Mouse (Mus musculus): ENCODE data around the gene Aif1. TPM values are rescaled to one million over a fixed set of nuclear protein-coding genes. Genes with fewer than 3 reads are reported as not detected.

Gene Aif1
- 5.4 and 8.9 TPM in 2 replicates for polyA plus RNA-seq (2012; rRNA removed)

DNA sequence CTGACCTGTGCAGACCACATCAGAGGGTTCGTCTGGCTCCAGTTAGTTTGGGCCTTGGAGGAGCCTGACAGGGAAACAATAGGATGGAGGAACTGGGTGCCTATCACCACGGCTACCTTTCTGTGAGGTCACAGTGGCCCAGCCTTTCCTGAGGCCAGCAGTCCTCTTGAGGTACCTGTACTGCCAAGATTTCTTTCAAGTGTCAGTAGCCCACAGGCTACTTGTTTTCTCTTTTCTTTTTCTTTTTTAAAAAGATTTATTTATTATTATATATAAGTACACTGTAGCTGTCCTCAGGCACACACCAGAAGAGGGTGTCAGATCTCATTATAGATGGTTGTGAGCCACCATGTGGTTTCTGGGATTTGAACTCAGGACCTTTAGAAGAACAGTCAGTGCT, at the start of gene Aif1:
TSS of gene Aif1 (minus strand) at position 101 of the 400 bp plus-strand sequence.
- peaks cover 33% of the 10 kb centered on the region for H3K4me1 ChIP-seq (replicated peaks; ENCODE audit: control insufficient read depth, insufficient read depth, low read length)
- 90% methylated on average over 2 of the region's 2 CpGs for WGBS
- H3K4me3 ChIP-seq (ENCODE audit: control insufficient read depth, insufficient read depth, low read length), result no peak within 1 kb of the TSS
- no peaks in the 10 kb centered on the region for H3K36me3 ChIP-seq (ENCODE audit: control insufficient read depth, insufficient read depth, low read length)
- no peaks in the 10 kb centered on the region for H3K27me3 ChIP-seq (ENCODE audit: control insufficient read depth, insufficient read depth, low read length)
- no peak for DNase-seq
- H3K27ac ChIP-seq (ENCODE audit: control insufficient read depth, insufficient read depth, low read length), result no peak within 1 kb of the TSS
- TF ChIP-seq POLR2A (IDR thresholded peaks at IDR 0.05; ENCODE audit: control insufficient read depth, extremely low read depth, insufficient read depth, low read length, poor library complexity), result no peak
- no peak for TF ChIP-seq CTCF (IDR thresholded peaks at IDR 0.05; ENCODE audit: borderline replicate concordance, control insufficient read depth, extremely low read depth, insufficient read depth, low read length, poor library complexity)

DNA sequence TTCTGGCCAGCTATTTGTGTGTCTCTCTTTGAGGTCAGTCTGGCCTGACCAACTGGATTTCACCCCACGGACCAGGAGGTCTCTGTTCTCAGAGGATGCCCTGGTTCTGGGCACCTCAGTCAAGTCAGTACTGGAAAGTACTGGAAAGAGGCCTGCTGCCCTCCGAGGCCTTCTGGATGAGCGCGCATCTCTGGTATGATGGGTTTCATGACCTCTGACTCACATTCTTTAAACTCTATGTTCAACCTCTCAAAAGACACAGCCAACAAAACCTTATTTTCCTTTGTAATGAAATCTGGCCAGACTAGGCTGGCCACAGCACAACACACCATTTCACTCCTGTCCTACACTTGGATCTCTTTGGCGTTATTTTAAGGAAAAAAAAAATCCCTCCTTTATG, 49.6 kb upstream of the Aif1 start:
- H3K36me3 ChIP-seq (ENCODE audit: control insufficient read depth, insufficient read depth, low read length), result peaks cover 4% of the 10 kb centered on the region; the same call in 1 of the 2 replicates
- no peak overlapping the region for H3K4me3 ChIP-seq (ENCODE audit: control insufficient read depth, insufficient read depth, low read length)
- H3K27me3 ChIP-seq (ENCODE audit: control insufficient read depth, insufficient read depth, low read length), result no peaks in the 10 kb centered on the region
- DNase-seq, result no peak
- H3K4me1 ChIP-seq (replicated peaks; ENCODE audit: control insufficient read depth, insufficient read depth, low read length), result peaks cover 41% of the 10 kb centered on the region
- TF ChIP-seq POLR2A (IDR thresholded peaks at IDR 0.05; ENCODE audit: control insufficient read depth, extremely low read depth, insufficient read depth, low read length, poor library complexity), result no peak
- no peak for TF ChIP-seq CTCF (IDR thresholded peaks at IDR 0.05; ENCODE audit: borderline replicate concordance, control insufficient read depth, extremely low read depth, insufficient read depth, low read length, poor library complexity)
- no peak overlapping the region for H3K27ac ChIP-seq (ENCODE audit: control insufficient read depth, insufficient read depth, low read length)
- 98% methylated on average over 5 of the region's 5 CpGs for WGBS

DNA sequence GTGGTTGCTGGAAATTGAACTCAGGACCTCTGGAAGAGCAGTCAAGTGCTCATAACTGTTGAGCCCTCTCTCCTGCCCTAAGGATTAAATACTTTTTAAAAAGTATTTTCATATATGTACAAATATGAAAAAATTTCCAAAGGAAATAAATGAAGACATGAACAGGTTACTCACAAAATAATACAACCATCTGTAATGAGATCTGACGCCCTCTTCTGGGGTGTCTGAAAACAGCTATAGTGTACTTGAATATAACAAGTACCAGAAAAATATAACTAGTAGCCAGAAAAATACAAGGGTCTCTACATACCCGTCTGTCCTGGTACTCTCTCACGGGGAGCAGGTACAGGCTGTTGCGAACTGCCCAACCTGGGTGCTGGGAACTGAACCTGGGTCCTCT, 48.8 kb upstream of the Aif1 start:
- H3K36me3 ChIP-seq (ENCODE audit: control insufficient read depth, insufficient read depth, low read length), result peaks cover 3% of the 10 kb centered on the region; the same call in 1 of the 2 replicates
- no peak overlapping the region for H3K27ac ChIP-seq (ENCODE audit: control insufficient read depth, insufficient read depth, low read length)
- 97% methylated on average over 4 of the region's 4 CpGs for WGBS
- H3K4me1 ChIP-seq (replicated peaks; ENCODE audit: control insufficient read depth, insufficient read depth, low read length), result peaks cover 49% of the 10 kb centered on the region
- no peaks in the 10 kb centered on the region for H3K27me3 ChIP-seq (ENCODE audit: control insufficient read depth, insufficient read depth, low read length)
- no peak for DNase-seq
- no peak for TF ChIP-seq POLR2A (IDR thresholded peaks at IDR 0.05; ENCODE audit: control insufficient read depth, extremely low read depth, insufficient read depth, low read length, poor library complexity)
- TF ChIP-seq CTCF (IDR thresholded peaks at IDR 0.05; ENCODE audit: borderline replicate concordance, control insufficient read depth, extremely low read depth, insufficient read depth, low read length, poor library complexity), result no peak
- no peak overlapping the region for H3K4me3 ChIP-seq (ENCODE audit: control insufficient read depth, insufficient read depth, low read length)

DNA sequence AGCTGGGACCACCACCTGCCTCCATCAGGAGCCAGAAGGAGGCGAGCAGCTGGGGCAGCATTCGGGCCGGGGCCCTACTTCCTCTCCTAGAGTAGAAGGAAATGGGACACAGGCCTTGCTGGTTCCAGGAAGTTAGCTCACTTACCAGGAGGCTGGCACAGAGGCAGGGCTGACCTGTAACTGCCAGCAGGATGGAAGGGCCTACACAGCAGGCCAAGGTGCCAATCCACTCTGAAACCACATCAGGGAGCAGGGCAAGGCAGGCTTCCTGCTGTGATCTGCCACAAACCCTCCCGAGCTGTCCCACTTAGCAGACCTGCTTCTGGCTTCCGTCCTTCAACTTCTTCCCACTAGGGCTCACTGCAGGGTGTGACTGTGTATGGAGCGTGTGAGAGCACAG, 46.4 kb upstream of the Aif1 start:
- Histone ChIP-seq H3K36me3 (ENCODE audit: control insufficient read depth, insufficient read depth, low read length) (no peaks in the 10 kb centered on the region), H3K4me3 (ENCODE audit: control insufficient read depth, insufficient read depth, low read length) (no peak overlapping the region), H3K27me3 (ENCODE audit: control insufficient read depth, insufficient read depth, low read length) (no peaks in the 10 kb centered on the region), H3K27ac (ENCODE audit: control insufficient read depth, insufficient read depth, low read length) (peak overlapping the region; percentile 85), H3K4me1 (replicated peaks; ENCODE audit: control insufficient read depth, insufficient read depth, low read length) (peaks cover 58% of the 10 kb centered on the region)
- TF ChIP-seq POLR2A (IDR thresholded peaks at IDR 0.05; ENCODE audit: control insufficient read depth, extremely low read depth, insufficient read depth, low read length, poor library complexity) (peak; percentile 31; the same call in 1 of the 2 replicates), CTCF (IDR thresholded peaks at IDR 0.05; ENCODE audit: borderline replicate concordance, control insufficient read depth, extremely low read depth, insufficient read depth, low read length, poor library complexity) (peak; percentile 59; the same call in 1 of the 2 replicates)
- WGBS, result 9% methylated on average over 6 of the region's 6 CpGs
- peak; percentile 63 for DNase-seq

DNA sequence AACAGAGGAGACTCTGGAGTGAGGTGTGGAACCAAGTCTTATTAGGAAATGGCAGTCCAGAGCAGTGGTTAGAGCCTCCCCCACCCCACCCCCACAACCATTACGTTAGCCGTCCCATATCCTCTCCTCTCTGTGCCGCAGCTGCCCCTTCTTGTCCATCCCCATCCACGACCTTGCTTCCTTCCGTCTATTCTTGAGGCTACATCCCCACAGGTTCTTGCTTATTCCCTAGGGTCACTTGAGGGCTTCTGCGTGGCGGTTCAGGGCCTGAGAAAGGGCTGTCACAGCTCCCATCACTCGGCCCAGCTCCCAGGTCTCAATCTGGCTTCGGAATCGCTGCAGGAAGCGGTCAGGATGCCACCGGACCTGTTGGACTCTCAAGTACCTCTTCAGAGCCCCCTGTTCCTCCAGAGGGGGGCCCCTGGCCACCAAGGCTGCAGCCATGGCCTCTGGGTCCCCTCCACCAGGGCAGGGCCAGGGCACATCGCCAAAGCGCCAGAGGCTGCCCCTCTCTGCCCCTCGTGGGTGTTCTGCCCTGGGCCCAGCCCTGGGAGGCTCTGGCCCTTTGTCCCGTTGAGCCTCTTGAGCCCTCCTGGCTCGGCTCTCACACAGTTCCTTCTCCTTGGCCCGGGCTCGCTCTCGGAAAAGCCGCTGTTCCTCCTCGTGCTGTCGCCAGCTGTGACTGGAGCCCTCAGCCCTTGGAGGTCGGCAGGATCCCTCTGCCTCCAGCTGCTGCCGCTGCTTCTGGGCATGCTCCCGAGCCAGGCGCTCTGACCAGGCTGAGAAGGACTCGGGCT, 44.5 kb upstream of the Aif1 start, which contains the start of gene Gm16181:
TSS of gene Gm16181 (plus strand) at position 679 of the 797 bp plus-strand sequence.
- Histone ChIP-seq H3K36me3 (ENCODE audit: control insufficient read depth, insufficient read depth, low read length) (no peaks in the 10 kb centered on the region), H3K4me3 (ENCODE audit: control insufficient read depth, insufficient read depth, low read length) (no peak within 1 kb of the TSS), H3K27me3 (ENCODE audit: control insufficient read depth, insufficient read depth, low read length) (no peaks in the 10 kb centered on the region), H3K4me1 (replicated peaks; ENCODE audit: control insufficient read depth, insufficient read depth, low read length) (peaks cover 50% of the 10 kb centered on the region), H3K27ac (ENCODE audit: control insufficient read depth, insufficient read depth, low read length) (peak within 1 kb of the TSS; percentile 15; the same call in 1 of the 2 replicates)
- WGBS, result 69% methylated on average over 28 of the region's 28 CpGs
- TF ChIP-seq CTCF (IDR thresholded peaks at IDR 0.05; ENCODE audit: borderline replicate concordance, control insufficient read depth, extremely low read depth, insufficient read depth, low read length, poor library complexity) (no peak), POLR2A (IDR thresholded peaks at IDR 0.05; ENCODE audit: control insufficient read depth, extremely low read depth, insufficient read depth, low read length, poor library complexity) (no peak)
- DNase-seq, result no peak

DNA sequence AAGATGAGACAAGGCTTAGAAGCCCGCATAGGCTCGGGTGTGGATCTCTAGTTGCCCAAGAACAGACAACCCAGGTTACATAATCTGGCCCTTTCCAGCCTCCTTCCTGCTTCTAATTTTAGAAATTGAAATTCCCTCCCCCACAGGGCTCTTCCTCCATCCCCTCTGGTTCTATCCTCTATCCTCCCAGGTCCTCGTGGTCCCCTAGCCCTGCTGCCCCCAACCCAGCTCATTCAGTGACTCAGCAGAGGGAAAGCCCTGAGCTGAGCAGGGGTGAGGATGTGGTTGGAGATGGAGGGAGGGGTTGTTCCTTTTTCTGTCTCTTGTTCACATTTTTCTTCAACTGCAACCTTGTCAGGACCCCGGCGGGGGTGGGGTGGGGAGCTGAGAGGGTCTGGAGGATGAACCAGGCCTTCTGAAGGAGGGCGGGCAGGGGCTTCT, 43.8 kb upstream of the Aif1 start:
- TF ChIP-seq CTCF (IDR thresholded peaks at IDR 0.05; ENCODE audit: borderline replicate concordance, control insufficient read depth, extremely low read depth, insufficient read depth, low read length, poor library complexity), result no peak
- TF ChIP-seq POLR2A (IDR thresholded peaks at IDR 0.05; ENCODE audit: control insufficient read depth, extremely low read depth, insufficient read depth, low read length, poor library complexity), result no peak
- Histone ChIP-seq H3K4me3 (ENCODE audit: control insufficient read depth, insufficient read depth, low read length) (no peak overlapping the region), H3K36me3 (ENCODE audit: control insufficient read depth, insufficient read depth, low read length) (no peaks in the 10 kb centered on the region), H3K4me1 (replicated peaks; ENCODE audit: control insufficient read depth, insufficient read depth, low read length) (peaks cover 55% of the 10 kb centered on the region), H3K27me3 (ENCODE audit: control insufficient read depth, insufficient read depth, low read length) (no peaks in the 10 kb centered on the region), H3K27ac (ENCODE audit: control insufficient read depth, insufficient read depth, low read length) (peak overlapping the region; percentile 15; the same call in 1 of the 2 replicates)
- peak; percentile 72 for DNase-seq
- 8% methylated on average over 6 of the region's 6 CpGs for WGBS

Measured in thymus, adult 2 months (tissue).